Mouse (Mus musculus): ENCODE measurements around the gene Was.

- TF ChIP-seq CTCF (IDR thresholded peaks at IDR 0.05; ENCODE audit: borderline replicate concordance, insufficient read depth, low read length), result no peak
- no peak for TF ChIP-seq POLR2A (IDR thresholded peaks at IDR 0.05; ENCODE audit: low read depth, low read length)
Observed at GRCm38 (mm10) chrX:8033009-8033408, 57.3 kb downstream of the Was start.
